Mouse (Mus musculus) neural tube, embryonic 14.5 days (tissue): Measurements from ENCODE around the gene Oas1c. TPM values are rescaled to one million over a fixed set of nuclear protein-coding genes. Genes with fewer than 3 reads are reported as not detected.
"Not testable (repeated sequence)": the region's sequence is repeated elsewhere in the genome, so short reads cannot be mapped to it uniquely, and the experiment has no call there.

Source experiments
- ATAC-seq: fragments of 200-750 bp; cut with Nextera tagmentation; 2 replicates; pipeline ENCODE4 v1.8.0; 2017; ENCODE audit warnings: low read depth, mild to moderate bottlenecking, moderate TSS enrichment, moderate library complexity
- H3K27ac ChIP-seq: fragments of 300-500 bp; sonication (generic); 2 replicates; pipeline ENCODE4 v1.5.1; 2014; ENCODE audit warnings: low read depth, mild to moderate bottlenecking, control low read depth, low read length, moderate library complexity, mixed read lengths
- H3K27me3 ChIP-seq: fragments of 300-500 bp; sonication (generic); 2 replicates; pipeline ENCODE4 v1.6.1; 2014; ENCODE audit warnings: low read length; ENCODE audit not compliant: control insufficient read depth, insufficient read depth
- H3K36me3 ChIP-seq: fragments of 300-500 bp; sonication (generic); 2 replicates; pipeline ENCODE4 v1.6.1; 2014; ENCODE audit warnings: low read length, mixed read lengths; ENCODE audit not compliant: control insufficient read depth, insufficient read depth
- H3K4me1 ChIP-seq: fragments of 300-500 bp; sonication (generic); 2 replicates; pipeline ENCODE4 v1.6.1; 2014; ENCODE audit warnings: low read length; ENCODE audit not compliant: control insufficient read depth, insufficient read depth
- H3K4me2 ChIP-seq: fragments of 300-500 bp; sonication (generic); 2 replicates; pipeline ENCODE4 v1.6.1; 2014; ENCODE audit warnings: mild to moderate bottlenecking, low read depth, low read length, control low read depth
- H3K4me3 ChIP-seq: fragments of 300-500 bp; sonication (generic); 2 replicates; pipeline ENCODE4 v1.5.1; 2014; ENCODE audit warnings: low read depth, low read length, control low read depth, mixed read lengths
- H3K9ac ChIP-seq: fragments of 300-500 bp; sonication (generic); replicated peaks from 2 replicates; pipeline ENCODE4 v1.6.1; 2014; ENCODE audit warnings: low read depth, mild to moderate bottlenecking, control low read depth, low read length, mixed read lengths
- H3K9me3 ChIP-seq: fragments of 300-500 bp; sonication (generic); 2 replicates; pipeline ENCODE4 v1.6.1; 2016; ENCODE audit warnings: low read length; ENCODE audit not compliant: control insufficient read depth
- WGBS: fragments of 180-500 bp; shearing (Covaris S2); extraction: QIAGEN DNeasy Blood & Tissue Kit; methylation state at CpG from one replicate; pipeline ENCODE4 v1.1.7; 2014; 5-methylcytosine and 5-hydroxymethylcytosine counted together
- polyA plus RNA-seq: library from polyadenylated mRNA; unstranded; fragments of >200 nt; fragmentation: Nextera tagmentation; extraction: Ambion mirVana; gene quantifications from 2 replicates; pipeline ENCODE4 v1.2.1, GENCODE M21; 2014

Gene Oas1c
- polyA plus RNA-seq, 1 experiment from 2014 or later = 0.43 TPM

DNA sequence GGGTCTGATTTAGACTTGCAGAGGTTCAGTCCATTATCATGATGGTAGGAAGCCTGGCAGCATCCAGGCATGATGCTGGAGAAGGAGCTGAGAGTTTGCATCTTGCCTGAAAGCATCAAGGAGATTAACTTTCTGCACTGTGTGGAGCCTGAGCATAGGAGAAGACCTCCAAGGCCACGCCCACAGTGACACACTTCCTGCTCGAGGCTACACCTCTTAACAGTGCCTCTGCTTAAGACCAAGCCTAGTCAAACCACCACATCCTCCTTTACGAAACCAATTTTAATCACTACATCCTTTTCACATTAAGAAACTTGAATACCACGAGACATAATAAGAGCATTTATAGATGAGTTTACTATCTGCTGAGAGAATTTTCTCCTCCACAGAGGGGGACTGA, 18.7 kb upstream of the Oas1c start:
- no peak overlapping the region for H3K4me2 ChIP-seq
- H3K36me3 ChIP-seq = no peaks in the 10 kb centered on the region
- no peak overlapping the region for H3K27ac ChIP-seq
- H3K9ac ChIP-seq = no peak overlapping the region
- H3K4me1 ChIP-seq = no peaks in the 10 kb centered on the region
- no peaks in the 10 kb centered on the region for H3K9me3 ChIP-seq
- H3K27me3 ChIP-seq = peaks cover 2% of the 10 kb centered on the region; the same call in 1 of the 2 replicates
- no peak overlapping the region for H3K4me3 ChIP-seq
- WGBS = 83% methylated on average over 4 of the region's 4 CpGs
- ATAC-seq = no peak

DNA sequence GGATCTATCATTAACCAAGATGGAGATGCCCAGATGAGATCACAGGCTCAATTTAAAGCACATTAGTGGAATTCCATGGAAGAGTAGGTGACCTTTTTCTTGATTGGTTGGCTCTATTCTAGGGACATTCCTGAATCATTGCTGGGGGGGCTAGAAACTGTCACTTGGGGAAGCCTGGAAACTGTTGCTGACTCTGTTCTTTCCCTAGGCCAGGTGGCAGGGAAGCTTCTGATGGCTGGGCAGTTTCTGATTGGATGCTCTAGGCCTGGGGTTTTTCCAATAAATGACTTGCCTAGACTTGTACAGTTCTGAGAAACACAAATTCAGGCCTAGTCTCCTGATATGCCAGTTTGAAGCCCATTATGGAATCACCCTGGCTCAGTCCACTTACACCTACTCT, 6.7 kb upstream of the Oas1c start:
- H3K27ac ChIP-seq = no peak overlapping the region
- no peak overlapping the region for H3K9ac ChIP-seq
- no peaks in the 10 kb centered on the region for H3K4me1 ChIP-seq
- H3K27me3 ChIP-seq = no peaks in the 10 kb centered on the region
- no peak overlapping the region for H3K4me3 ChIP-seq
- H3K36me3 ChIP-seq = no peaks in the 10 kb centered on the region
- no peak for ATAC-seq
- no peak overlapping the region for H3K4me2 ChIP-seq
- H3K9me3 ChIP-seq = no peaks in the 10 kb centered on the region

GRCm38 (mm10) chr5:120815949-120816348, 3.6 kb upstream of the Oas1c start:
- no peak overlapping the region for H3K9ac ChIP-seq
- H3K4me1 ChIP-seq = no peaks in the 10 kb centered on the region
- no peak overlapping the region for H3K4me3 ChIP-seq
- H3K27ac ChIP-seq = no peak overlapping the region
- H3K4me2 ChIP-seq = no peak overlapping the region
- no peaks in the 10 kb centered on the region for H3K9me3 ChIP-seq
- no peaks in the 10 kb centered on the region for H3K36me3 ChIP-seq
- 68% methylated on average over 3 of the region's 3 CpGs for WGBS
- ATAC-seq = no peak
- H3K27me3 ChIP-seq = no peaks in the 10 kb centered on the region

DNA sequence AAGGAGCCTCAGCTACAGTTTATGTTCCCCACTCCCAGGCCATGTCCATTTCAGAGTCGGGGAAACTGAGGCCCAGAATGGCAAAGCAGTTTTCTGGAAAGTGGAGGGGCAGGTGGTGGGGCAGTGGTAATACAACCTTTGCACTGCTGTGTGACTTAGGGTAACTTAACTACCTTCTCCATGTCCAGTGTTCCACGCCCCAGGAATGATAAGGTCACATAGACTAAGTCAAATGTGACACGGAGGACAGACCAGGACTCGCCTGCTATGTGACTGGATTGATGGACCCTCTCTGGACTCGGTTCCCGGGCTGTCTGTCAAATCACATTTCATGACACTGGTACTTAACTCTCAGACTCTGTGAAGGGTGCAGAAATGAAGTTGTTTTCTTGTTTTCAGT, 709 bp upstream of the Oas1c start:
- Histone ChIP-seq H3K4me3 (no peak overlapping the region), H3K4me2 (no peak overlapping the region), H3K4me1 (no peaks in the 10 kb centered on the region), H3K9me3 (no peaks in the 10 kb centered on the region), H3K9ac (no peak overlapping the region), H3K27ac (no peak overlapping the region), H3K36me3 (no peaks in the 10 kb centered on the region), H3K27me3 (no peaks in the 10 kb centered on the region)
- ATAC-seq = no peak
- 86% methylated on average over 6 of the region's 6 CpGs for WGBS

DNA sequence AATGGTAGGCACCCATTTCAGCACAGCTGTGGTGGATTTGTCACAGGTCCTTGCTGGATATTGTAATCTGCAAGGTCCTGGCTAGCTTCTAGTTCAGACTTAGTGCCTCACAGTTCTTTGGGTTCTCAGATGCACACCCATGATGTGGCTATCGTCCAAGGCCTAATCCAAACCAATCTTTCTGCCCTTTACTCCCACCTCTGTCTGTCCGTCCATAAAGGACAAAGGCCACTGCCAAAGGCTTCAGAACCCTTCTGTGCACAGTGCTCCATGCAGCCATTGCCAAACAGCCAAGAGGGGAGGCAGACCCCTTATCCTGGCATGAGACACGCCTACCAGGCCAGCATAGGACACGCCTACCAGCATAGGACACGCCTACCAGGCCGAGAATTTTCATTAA, 3.1 kb downstream of the Oas1c start:
- no peak for ATAC-seq
- WGBS = 46% methylated on average over 6 of the region's 6 CpGs
- H3K4me1 ChIP-seq = no peaks in the 10 kb centered on the region
- H3K9me3 ChIP-seq = no peaks in the 10 kb centered on the region
- no peaks in the 10 kb centered on the region for H3K27me3 ChIP-seq
- no peaks in the 10 kb centered on the region for H3K36me3 ChIP-seq
- H3K27ac ChIP-seq = no peak overlapping the region
- no peak overlapping the region for H3K4me2 ChIP-seq
- H3K9ac ChIP-seq = no peak overlapping the region
- H3K4me3 ChIP-seq = no peak overlapping the region

- Histone ChIP-seq H3K4me2 (no peak overlapping the region), H3K27me3 (no peaks in the 10 kb centered on the region), H3K9me3 (no peaks in the 10 kb centered on the region), H3K4me1 (no peaks in the 10 kb centered on the region), H3K27ac (no peak overlapping the region), H3K9ac (no peak overlapping the region), H3K36me3 (no peaks in the 10 kb centered on the region), H3K4me3 (no peak overlapping the region)
- ATAC-seq = no peak
- WGBS = 89% methylated on average over 1 of the region's 1 CpGs
These were observed 5.9 kb downstream of the Oas1c start for GRCm38 (mm10) chr5:120806458-120806857.

- H3K27me3 ChIP-seq = no peaks in the 10 kb centered on the region
- no peak overlapping the region for H3K4me2 ChIP-seq
- no peaks in the 10 kb centered on the region for H3K4me1 ChIP-seq
- no peaks in the 10 kb centered on the region for H3K36me3 ChIP-seq
- no peaks in the 10 kb centered on the region for H3K9me3 ChIP-seq
- H3K27ac ChIP-seq = no peak overlapping the region
- 77% methylated on average over 2 of the region's 2 CpGs for WGBS
- no peak overlapping the region for H3K9ac ChIP-seq
- no peak for ATAC-seq
- no peak overlapping the region for H3K4me3 ChIP-seq
These were observed 8.7 kb downstream of the Oas1c start for GRCm38 (mm10) chr5:120803596-120803995.

GRCm38 (mm10) chr5:120798943-120799342, 13.4 kb downstream of the Oas1c start:
- not testable (repeated sequence) for ATAC-seq, H3K4me2 ChIP-seq, H3K4me3 ChIP-seq, H3K9ac ChIP-seq, H3K27me3 ChIP-seq, H3K4me1 ChIP-seq, H3K36me3 ChIP-seq, H3K27ac ChIP-seq, H3K9me3 ChIP-seq
- 57% methylated on average over 1 of the region's 2 CpGs for WGBS

GRCm38 (mm10) chr5:120798147-120798546, 14.2 kb downstream of the Oas1c start:
- H3K36me3 ChIP-seq, H3K9me3 ChIP-seq, H3K4me2 ChIP-seq, H3K27ac ChIP-seq, H3K27me3 ChIP-seq, H3K4me1 ChIP-seq, H3K4me3 ChIP-seq, H3K9ac ChIP-seq, ATAC-seq: not testable (repeated sequence)
- WGBS = 84% methylated on average over 5 of the region's 5 CpGs

- not testable (repeated sequence) for H3K4me1 ChIP-seq, H3K27me3 ChIP-seq, H3K9me3 ChIP-seq, H3K36me3 ChIP-seq, ATAC-seq, H3K9ac ChIP-seq, H3K27ac ChIP-seq, H3K4me3 ChIP-seq, H3K4me2 ChIP-seq
- 75% methylated on average over 9 of the region's 9 CpGs for WGBS
These were observed 16.8 kb downstream of the Oas1c start, which contains the start of gene Oas1e for GRCm38 (mm10) chr5:120795480-120796034. Oas1e (minus strand) TSS chr5:120795530.
